In the genomic region with DNA sequence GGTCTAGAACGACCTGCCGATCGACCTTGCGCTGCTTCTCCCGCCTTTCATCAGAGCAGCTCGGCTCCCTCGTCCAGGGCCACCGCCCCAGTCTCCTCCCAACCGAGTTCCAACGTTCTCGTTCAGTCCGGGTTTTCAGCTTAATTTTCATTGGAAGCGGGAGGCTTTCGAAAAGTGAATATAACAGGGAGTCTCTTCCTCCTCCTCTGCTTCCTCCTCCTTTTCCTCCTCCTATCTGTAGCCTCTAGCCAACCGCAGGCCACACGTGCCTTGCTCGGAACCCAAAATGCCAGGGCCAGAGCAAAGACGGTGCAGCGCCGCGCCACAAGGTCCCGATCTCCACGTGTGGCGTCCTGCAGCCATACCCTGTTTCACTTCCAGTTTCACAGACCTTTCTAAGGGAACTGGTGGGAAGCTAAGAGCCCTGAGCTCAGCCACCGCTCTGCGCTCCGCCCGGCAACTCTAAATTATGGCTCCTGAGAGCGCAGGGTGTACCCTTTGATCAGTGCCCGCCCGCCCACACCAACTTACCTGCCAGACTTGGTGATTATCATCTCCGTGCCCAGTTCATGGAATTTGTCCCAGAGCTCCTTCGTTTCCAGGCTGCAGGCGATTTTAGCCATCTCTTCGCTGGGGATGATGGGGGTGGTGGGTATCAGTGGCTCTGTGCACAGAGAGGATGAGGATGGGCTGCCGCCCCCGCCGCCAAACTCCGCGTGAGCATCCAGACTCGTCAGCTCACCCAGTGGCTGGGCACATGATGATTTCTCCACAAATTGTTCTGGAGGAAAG, we compare ENCODE assay signal across 8 mouse cellular contexts. TPM values are rescaled to one million over a fixed set of nuclear protein-coding genes. Genes with fewer than 3 reads are reported as not detected.
DNase-seq lines count a peak whose midpoint lies in the region; ATAC-seq and TF ChIP-seq lines count a peak whose summit lies in the region.

No protein-coding gene starts in this region.

- H3K4me2 ChIP-seq in lung, embryonic 15.5 days = peak overlapping the region; percentile 48
- H3K4me2 ChIP-seq in forebrain, postnatal 0 days (ENCODE audit: low read depth) = no peak overlapping the region
- peak overlapping the region; percentile 32 for H3K4me2 ChIP-seq in limb, embryonic 11.5 days (ENCODE audit: low read depth, severe bottlenecking)

- no peak for DNase-seq in lung, postnatal 25 days (ENCODE audit: low spot score)
- peak; percentile 42 for DNase-seq in forebrain, postnatal 0 days
- peak; percentile 57 for DNase-seq in limb, embryonic 11.5 days (ENCODE audit: low spot score)
- no peak for DNase-seq in urinary bladder, postnatal 36 days (ENCODE audit: low spot score in 2 of 2)
- DNase-seq in layer of hippocampus, adult 9-10 months (ENCODE audit: low spot score) = no peak
- DNase-seq in ovary, postnatal 14 days (ENCODE audit: low spot score) = no peak

- no peaks in the 10 kb centered on the region for H3K36me3 ChIP-seq in lung, embryonic 15.5 days
- H3K36me3 ChIP-seq in forebrain, postnatal 0 days (ENCODE audit: insufficient read depth) = no peaks in the 10 kb centered on the region
- H3K36me3 ChIP-seq in limb, embryonic 11.5 days (ENCODE audit: control insufficient read depth, insufficient read depth, low read length) = no peaks in the 10 kb centered on the region
- H3K36me3 ChIP-seq in small intestine, adult 2 months (ENCODE audit: control insufficient read depth, insufficient read depth, low read length) = no peaks in the 10 kb centered on the region

- under 1% methylated on average over 41 of the region's 41 CpGs for WGBS in lung, embryonic 15.5 days
- WGBS in forebrain, postnatal 0 days = 2% methylated on average over 41 of the region's 41 CpGs
- under 1% methylated on average over 41 of the region's 41 CpGs for WGBS in limb, embryonic 11.5 days
- WGBS in small intestine, adult 2 months = 1% methylated on average over 41 of the region's 41 CpGs

- no peak for TF ChIP-seq CTCF in forebrain, postnatal 0 days (IDR thresholded peaks at IDR 0.05; ENCODE audit: low read depth)
- TF ChIP-seq CTCF in small intestine, adult 2 months (IDR thresholded peaks at IDR 0.05; ENCODE audit: extremely low read depth, insufficient read length, insufficient replicate concordance, low read depth, low read length) = no peak

- TF ChIP-seq POLR2A in small intestine, adult 2 months (IDR thresholded peaks at IDR 0.05; ENCODE audit: low read depth, low read length) = no peak

- peak overlapping the region; percentile 22 for H3K4me3 ChIP-seq in lung, embryonic 15.5 days
- H3K4me3 ChIP-seq in forebrain, postnatal 0 days (ENCODE audit: low read depth, low read length) = no peak overlapping the region
- H3K4me3 ChIP-seq in limb, embryonic 11.5 days (ENCODE audit: low read depth, low read length) = peak overlapping the region; percentile 5; the same call in 1 of the 2 replicates
- H3K4me3 ChIP-seq in small intestine, adult 2 months (ENCODE audit: low read depth, low read length) = peak overlapping the region; percentile 50

- H3K9ac ChIP-seq in lung, embryonic 15.5 days = no peak overlapping the region
- H3K9ac ChIP-seq in forebrain, postnatal 0 days = no peak overlapping the region
- H3K9ac ChIP-seq in limb, embryonic 11.5 days (ENCODE audit: low read length) = no peak overlapping the region

- peaks cover 13% of the 10 kb centered on the region for H3K4me1 ChIP-seq in lung, embryonic 15.5 days
- no peaks in the 10 kb centered on the region for H3K4me1 ChIP-seq in forebrain, postnatal 0 days (ENCODE audit: insufficient read depth)
- H3K4me1 ChIP-seq in limb, embryonic 11.5 days (ENCODE audit: control insufficient read depth, insufficient read depth, low read length) = peaks cover 9% of the 10 kb centered on the region
- peaks cover 11% of the 10 kb centered on the region for H3K4me1 ChIP-seq in small intestine, adult 2 months (ENCODE audit: control insufficient read depth, insufficient read depth, insufficient read length, low read length)

- ATAC-seq in lung, embryonic 15.5 days (ENCODE audit: borderline replicate concordance, extremely low read depth, low FRiP score, low TSS enrichment) = no peak
- ATAC-seq in forebrain, postnatal 0 days = no peak
- ATAC-seq in limb, embryonic 11.5 days (ENCODE audit: insufficient number of reproducible peaks, low FRiP score, low TSS enrichment, low read depth) = no peak

- H3K9me3 ChIP-seq in lung, embryonic 15.5 days = no peaks in the 10 kb centered on the region
- no peaks in the 10 kb centered on the region for H3K9me3 ChIP-seq in forebrain, postnatal 0 days (ENCODE audit: low read length)
- H3K9me3 ChIP-seq in limb, embryonic 11.5 days (ENCODE audit: control insufficient read depth, low read length) = 0 out of 2 replicates have a peak, but pooled peaks cover 2% of the 10 kb centered on the region

- H3K27me3 ChIP-seq in lung, embryonic 15.5 days = peaks cover 83% of the 10 kb centered on the region
- H3K27me3 ChIP-seq in forebrain, postnatal 0 days (ENCODE audit: insufficient read depth, low read length) = peaks cover 83% of the 10 kb centered on the region
- peaks cover 63% of the 10 kb centered on the region for H3K27me3 ChIP-seq in limb, embryonic 11.5 days (ENCODE audit: control insufficient read depth, insufficient read depth, low read length)
- H3K27me3 ChIP-seq in small intestine, adult 2 months (ENCODE audit: control insufficient read depth, insufficient read depth, low read length) = peaks cover 57% of the 10 kb centered on the region

- no peak overlapping the region for H3K27ac ChIP-seq in lung, embryonic 15.5 days
- H3K27ac ChIP-seq in forebrain, postnatal 0 days (ENCODE audit: low read depth, low read length) = no peak overlapping the region
- H3K27ac ChIP-seq in limb, embryonic 11.5 days (replicated peaks; ENCODE audit: low read depth, low read length) = no peak overlapping the region
- H3K27ac ChIP-seq in small intestine, adult 2 months (ENCODE audit: insufficient read depth, low read depth, low read length) = no peak overlapping the region

RNA-seq across cellular contexts. Expression of a gene that starts 3.8 kb away (rescaled TPM):
- 2.0 and 4.6 TPM in 2 replicates for polyA plus RNA-seq in lung, embryonic 15.5 days (2015; fragmentation: Nextera tagmentation; extraction: Ambion mirVana)
- 0.05 TPM in 1 of 2 replicates, not detected in the other for total RNA-seq in forebrain, postnatal 0 days (2014; rRNA removed)
- polyA plus RNA-seq in forebrain, postnatal 0 days (2015; fragmentation: Nextera tagmentation; extraction: Ambion mirVana) = not detected in 2 replicates
- polyA plus RNA-seq in limb, embryonic 11.5 days (2014; fragmentation: Nextera tagmentation; extraction: Ambion mirVana) = 0.09 TPM in 1 of 2 replicates, not detected in the other
- not detected in 2 replicates for polyA plus RNA-seq in small intestine, adult 2 months (2012; rRNA removed)

Comparison
In these comparisons a context has a peak if more than half of its experiments do, and no peak if none do; other contexts are left out.
1. DNase-seq: peak in forebrain, postnatal 0 days (single experiment) and limb, embryonic 11.5 days (single experiment); none in lung, postnatal 25 days (single experiment), urinary bladder, postnatal 36 days (0 of 2), layer of hippocampus, adult 9-10 months (single experiment) and ovary, postnatal 14 days (single experiment).